Mouse (Mus musculus) forebrain, embryonic 14.5 days (tissue): ENCODE data around the gene 1810010D01Rik. TPM values are rescaled to one million over a fixed set of nuclear protein-coding genes. Genes with fewer than 3 reads are reported as not detected.

Experiments used
- ATAC-seq: fragments of 200-750 bp; cut with Nextera tagmentation; 2 replicates; pipeline ENCODE4 v1.8.0; 2017; ENCODE audit warnings: mild to moderate bottlenecking, moderate library complexity
- DNase-seq: peaks from one replicate; pipeline ENCODE4 v3.0.0-alpha.2; 2015; ENCODE audit warnings: low spot score
- H3K27ac ChIP-seq: fragments of 300-500 bp; sonication (generic); 2 replicates; pipeline ENCODE4 v1.5.1; 2014; ENCODE audit warnings: low read depth, mild to moderate bottlenecking, control low read depth, low read length, moderate library complexity
- H3K27me3 ChIP-seq: fragments of 300-500 bp; sonication (generic); replicated peaks from 2 replicates; pipeline ENCODE4 v1.6.1; 2014; ENCODE audit warnings: low read length, control low read depth, mixed read lengths; ENCODE audit not compliant: control insufficient read depth, insufficient read depth
- H3K36me3 ChIP-seq: fragments of 300-500 bp; sonication (generic); 2 replicates; pipeline ENCODE4 v1.6.1; 2014; ENCODE audit warnings: low read length, control low read depth; ENCODE audit not compliant: control insufficient read depth, insufficient read depth
- H3K4me1 ChIP-seq: fragments of 300-500 bp; sonication (generic); 2 replicates; pipeline ENCODE4 v1.6.1; 2014; ENCODE audit warnings: antibody characterized with exemption, low read length, control low read depth; ENCODE audit not compliant: control insufficient read depth, insufficient read depth
- H3K4me2 ChIP-seq: fragments of 300-500 bp; sonication (generic); 2 replicates; pipeline ENCODE4 v1.6.1; 2014; ENCODE audit warnings: mild to moderate bottlenecking, control low read depth, low read length
- H3K4me3 ChIP-seq: fragments of 300-500 bp; sonication (generic); 2 replicates; pipeline ENCODE4 v1.5.1; 2014; ENCODE audit warnings: low read depth, low read length, control low read depth
- H3K9ac ChIP-seq: fragments of 300-500 bp; sonication (generic); 2 replicates; pipeline ENCODE4 v1.6.1; 2014; ENCODE audit warnings: mild to moderate bottlenecking, low read length, control low read depth, moderate library complexity
- H3K9me3 ChIP-seq: fragments of 300-500 bp; sonication (generic); replicated peaks from 2 replicates; pipeline ENCODE4 v1.6.1; 2016; ENCODE audit warnings: low read length, control low read depth, mixed read lengths; ENCODE audit not compliant: control insufficient read depth
- WGBS: fragments of 180-500 bp; shearing (Covaris S2); extraction: QIAGEN DNeasy Blood & Tissue Kit; methylation state at CpG from one replicate; pipeline ENCODE4 v1.1.7; 2014; 5-methylcytosine and 5-hydroxymethylcytosine counted together
- polyA plus RNA-seq: library from polyadenylated mRNA; unstranded; fragments of >200 nt; fragmentation: Nextera tagmentation; extraction: Ambion mirVana; gene quantifications from 2 replicates; pipeline ENCODE4 v1.2.1, GENCODE M21; 2014

1810010D01Rik gene
- polyA plus RNA-seq, 1 experiment from 2014 or later: not detected

DNA sequence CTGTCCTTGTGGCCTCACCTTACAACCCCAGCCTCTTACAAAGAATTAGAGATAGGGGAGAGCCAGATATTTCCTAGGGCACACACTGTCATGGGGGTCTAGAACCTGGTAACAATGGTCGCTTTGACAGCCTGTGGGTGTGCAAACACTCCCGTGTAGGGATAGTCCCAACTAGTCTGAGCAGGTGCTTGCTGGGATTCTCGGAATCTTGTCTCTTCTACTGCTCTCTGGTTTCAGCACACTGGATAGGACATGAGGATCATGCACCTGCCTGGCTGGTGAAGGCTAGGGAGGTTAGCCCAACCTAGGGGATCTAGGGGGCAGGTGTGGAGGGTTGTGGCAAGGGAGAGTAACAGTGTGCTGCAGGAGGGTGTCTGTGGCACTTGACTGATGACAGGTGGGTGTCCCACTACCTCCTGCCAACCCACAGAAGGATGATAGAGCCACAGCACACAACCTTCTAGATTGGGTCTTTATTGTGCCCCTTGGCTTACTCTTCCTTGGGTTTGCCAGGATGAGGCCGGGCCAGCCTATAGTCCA is 2.5 kb downstream of the 1810010D01Rik start:
- H3K9ac ChIP-seq: peak overlapping the region; percentile 66; the same call in 1 of the 2 replicates
- H3K9me3 ChIP-seq: no peaks in the 10 kb centered on the region; the same call in 1 of the 2 replicates
- H3K27ac ChIP-seq: peak overlapping the region; percentile 97
- no peak overlapping the region for H3K4me3 ChIP-seq
- peaks cover 22% of the 10 kb centered on the region for H3K4me1 ChIP-seq
- WGBS: 68% methylated on average over 4 of the region's 4 CpGs
- DNase-seq (no peak), ATAC-seq (no peak)
- peak overlapping the region; percentile 34 for H3K4me2 ChIP-seq
- no peaks in the 10 kb centered on the region for H3K36me3 ChIP-seq
- no peaks in the 10 kb centered on the region for H3K27me3 ChIP-seq

GRCm38 (mm10) chr7:145199711-145200110 is 8.2 kb downstream of the 1810010D01Rik start:
- Histone ChIP-seq H3K9me3 (no peaks in the 10 kb centered on the region; the same call in 1 of the 2 replicates), H3K4me3 (no peak overlapping the region), H3K4me1 (peaks cover 7% of the 10 kb centered on the region), H3K9ac (no peak overlapping the region), H3K27me3 (no peaks in the 10 kb centered on the region), H3K27ac (no peak overlapping the region), H3K36me3 (no peaks in the 10 kb centered on the region), H3K4me2 (no peak overlapping the region)
- ATAC-seq (no peak), DNase-seq (no peak)
- 43% methylated on average over 2 of the region's 2 CpGs for WGBS

- Histone ChIP-seq H3K4me3 (no peak overlapping the region), H3K27ac (0 out of 2 replicates have a peak overlapping the region, but pooled peaks have one; percentile 0), H3K36me3 (no peaks in the 10 kb centered on the region), H3K27me3 (no peaks in the 10 kb centered on the region), H3K9me3 (no peaks in the 10 kb centered on the region; the same call in 1 of the 2 replicates), H3K9ac (no peak overlapping the region), H3K4me2 (no peak overlapping the region), H3K4me1 (peaks cover 14% of the 10 kb centered on the region)
- ATAC-seq: peak; percentile 57; the same call in 1 of the 2 replicates
- no peak for DNase-seq
- 65% methylated on average over 4 of the region's 4 CpGs for WGBS
Measured at GRCm38 (mm10) chr7:145198223-145198714, 9.7 kb downstream of the 1810010D01Rik start.

GRCm38 (mm10) chr7:145197711-145198110 is 10.2 kb downstream of the 1810010D01Rik start:
- WGBS: 49% methylated on average over 3 of the region's 3 CpGs
- no peak for ATAC-seq
- Histone ChIP-seq H3K9ac (no peak overlapping the region), H3K9me3 (no peaks in the 10 kb centered on the region; the same call in 1 of the 2 replicates), H3K27me3 (no peaks in the 10 kb centered on the region), H3K4me1 (peaks cover 14% of the 10 kb centered on the region), H3K4me3 (no peak overlapping the region), H3K4me2 (no peak overlapping the region), H3K27ac (no peak overlapping the region), H3K36me3 (no peaks in the 10 kb centered on the region)
- DNase-seq: no peak

DNA sequence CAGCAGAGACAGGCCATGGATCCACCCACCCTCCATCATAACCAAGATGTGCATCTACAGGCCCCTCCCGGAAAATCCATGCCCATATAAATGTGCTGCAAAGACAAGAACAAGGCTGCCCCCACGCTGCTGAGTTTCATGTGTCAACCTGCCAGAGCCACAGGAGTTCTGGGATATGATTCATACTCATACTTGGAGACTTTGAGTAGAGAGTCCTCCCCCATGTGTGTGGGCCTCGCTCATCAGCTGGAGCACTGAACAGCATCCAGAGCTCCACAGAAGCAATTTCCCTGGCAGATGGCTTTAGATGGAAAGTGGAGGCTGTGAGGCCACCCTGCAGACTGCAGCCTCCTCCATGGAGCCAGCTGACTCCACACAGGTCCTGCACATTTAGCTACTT is 10.9 kb downstream of the 1810010D01Rik start:
- H3K27me3 ChIP-seq: no peaks in the 10 kb centered on the region
- no peak overlapping the region for H3K4me2 ChIP-seq
- no peak overlapping the region for H3K27ac ChIP-seq
- 88% methylated on average over 3 of the region's 3 CpGs for WGBS
- ATAC-seq (no peak), DNase-seq (no peak)
- no peaks in the 10 kb centered on the region; the same call in 1 of the 2 replicates for H3K9me3 ChIP-seq
- H3K36me3 ChIP-seq: no peaks in the 10 kb centered on the region
- no peak overlapping the region for H3K9ac ChIP-seq
- no peak overlapping the region for H3K4me3 ChIP-seq
- H3K4me1 ChIP-seq: peaks cover 14% of the 10 kb centered on the region

DNA sequence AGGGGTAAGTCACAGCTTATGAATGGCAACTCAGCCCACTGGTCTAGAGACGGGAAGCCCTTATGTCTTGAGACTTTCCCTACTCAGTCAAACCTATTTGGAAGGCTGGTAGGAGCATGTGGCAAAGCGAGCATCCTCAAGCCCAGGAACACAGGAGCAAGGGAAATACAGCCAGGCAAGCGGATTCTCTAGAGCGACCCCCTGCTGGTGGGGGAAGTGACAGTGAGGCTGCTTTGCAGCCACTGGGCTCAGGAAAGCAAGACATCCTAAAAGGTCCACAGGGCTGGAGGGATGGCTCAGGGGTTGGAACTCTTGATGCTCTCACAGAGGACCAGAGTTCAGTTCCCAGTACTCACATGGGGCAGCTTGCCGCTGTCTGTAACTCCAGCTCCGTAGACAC is 11.6 kb downstream of the 1810010D01Rik start:
- H3K9ac ChIP-seq: no peak overlapping the region
- no peaks in the 10 kb centered on the region; the same call in 1 of the 2 replicates for H3K9me3 ChIP-seq
- no peaks in the 10 kb centered on the region for H3K36me3 ChIP-seq
- DNase-seq (no peak), ATAC-seq (no peak)
- no peak overlapping the region for H3K4me2 ChIP-seq
- no peak overlapping the region for H3K27ac ChIP-seq
- H3K27me3 ChIP-seq: no peaks in the 10 kb centered on the region
- H3K4me1 ChIP-seq: peaks cover 14% of the 10 kb centered on the region
- H3K4me3 ChIP-seq: no peak overlapping the region
- whole genome bisulfite sequencing: 82% methylated on average over 6 of the region's 6 CpGs

DNA sequence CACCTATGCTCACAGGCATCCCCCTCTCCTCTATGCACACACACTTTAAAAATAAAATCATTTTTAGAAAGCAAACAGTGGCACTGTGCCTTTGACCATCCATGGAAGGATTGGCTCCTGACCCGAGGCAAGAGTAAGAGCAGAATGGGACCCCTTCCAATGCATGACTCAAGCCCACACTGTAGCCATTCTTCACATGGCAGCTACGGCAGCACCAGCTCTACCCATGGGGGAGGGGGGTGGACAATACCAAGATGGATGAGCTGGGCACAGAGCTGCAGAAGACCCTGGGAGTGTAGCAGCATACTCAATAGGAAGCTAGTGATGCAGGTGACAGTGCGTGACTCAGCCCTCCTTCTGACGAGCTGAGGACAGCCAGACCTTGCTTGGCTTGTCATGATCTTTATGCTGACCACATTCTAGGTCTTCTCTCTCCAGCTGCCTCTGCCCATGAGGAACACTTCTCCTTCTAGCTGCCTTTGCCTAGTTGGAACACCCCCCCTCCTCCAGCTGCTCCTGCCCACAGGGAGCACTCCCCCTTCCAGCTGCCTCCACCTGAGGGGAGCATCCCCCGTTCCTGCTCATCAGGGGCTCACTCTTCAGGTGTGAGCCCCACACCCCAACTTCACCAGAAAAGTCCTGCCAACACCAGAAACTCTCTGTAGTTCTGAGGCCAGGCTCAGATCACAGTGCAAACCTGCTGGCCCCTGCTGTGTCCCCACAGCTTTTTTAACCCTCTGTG is 12.6 kb downstream of the 1810010D01Rik start:
- 59% methylated on average over 5 of the region's 5 CpGs for WGBS
- Histone ChIP-seq H3K9me3 (no peaks in the 10 kb centered on the region), H3K36me3 (no peaks in the 10 kb centered on the region), H3K4me1 (peaks cover 14% of the 10 kb centered on the region), H3K9ac (no peak overlapping the region), H3K4me2 (no peak overlapping the region), H3K27ac (no peak overlapping the region), H3K4me3 (no peak overlapping the region), H3K27me3 (no peaks in the 10 kb centered on the region)
- ATAC-seq (no peak), DNase-seq (no peak)

DNA sequence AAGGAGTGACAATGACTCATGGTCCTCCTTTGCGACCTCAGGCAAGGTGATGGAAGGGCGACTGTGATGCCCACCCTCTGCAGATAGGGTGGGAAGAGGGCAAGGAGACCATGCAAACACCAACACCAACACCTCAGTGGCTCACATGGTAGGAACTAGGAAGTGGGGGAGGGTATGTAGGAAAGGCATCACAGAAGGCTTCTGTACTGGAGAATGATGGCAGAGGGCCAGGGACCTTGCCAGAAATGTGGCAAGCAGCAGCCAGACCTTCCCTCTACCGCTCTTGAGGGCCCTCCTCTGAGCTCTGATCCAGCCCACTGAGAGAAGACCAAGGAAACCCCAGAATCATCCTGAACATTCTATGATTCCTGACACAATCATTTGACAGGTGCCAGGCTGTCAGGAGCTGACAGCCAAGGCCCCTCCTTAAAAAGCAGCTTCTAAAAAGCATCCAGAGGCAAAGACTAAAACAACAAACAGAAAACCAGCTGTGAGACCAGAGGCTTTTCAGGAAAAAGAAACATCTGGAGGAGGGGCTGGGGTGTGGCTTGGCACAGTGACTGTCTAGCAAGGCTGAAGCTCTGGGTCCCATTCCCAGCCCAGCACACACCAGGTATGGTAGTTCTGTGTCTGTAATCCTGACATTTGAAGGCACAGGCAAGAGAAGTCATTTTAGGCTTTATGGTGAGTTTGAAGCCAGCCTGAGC is 13.3 kb downstream of the 1810010D01Rik start:
- peaks cover 14% of the 10 kb centered on the region for H3K4me1 ChIP-seq
- no peaks in the 10 kb centered on the region for H3K9me3 ChIP-seq
- no peak overlapping the region for H3K9ac ChIP-seq
- H3K27ac ChIP-seq: no peak overlapping the region
- H3K4me3 ChIP-seq: no peak overlapping the region
- H3K27me3 ChIP-seq: no peaks in the 10 kb centered on the region
- DNase-seq: peak; percentile 81
- 61% methylated on average over 3 of the region's 3 CpGs for WGBS
- no peak overlapping the region for H3K4me2 ChIP-seq
- no peaks in the 10 kb centered on the region for H3K36me3 ChIP-seq
- peak; percentile 71 for ATAC-seq
